Mouse (Mus musculus): ENCODE data around the gene Capza1.
A peak's percentile ranks its signal among the peaks of the same experiment; 100 is the strongest.
"Not testable (repeated sequence)": the region's sequence is repeated elsewhere in the genome, so short reads cannot be mapped to it uniquely, and the experiment has no call there.

Capza1 gene

DNA sequence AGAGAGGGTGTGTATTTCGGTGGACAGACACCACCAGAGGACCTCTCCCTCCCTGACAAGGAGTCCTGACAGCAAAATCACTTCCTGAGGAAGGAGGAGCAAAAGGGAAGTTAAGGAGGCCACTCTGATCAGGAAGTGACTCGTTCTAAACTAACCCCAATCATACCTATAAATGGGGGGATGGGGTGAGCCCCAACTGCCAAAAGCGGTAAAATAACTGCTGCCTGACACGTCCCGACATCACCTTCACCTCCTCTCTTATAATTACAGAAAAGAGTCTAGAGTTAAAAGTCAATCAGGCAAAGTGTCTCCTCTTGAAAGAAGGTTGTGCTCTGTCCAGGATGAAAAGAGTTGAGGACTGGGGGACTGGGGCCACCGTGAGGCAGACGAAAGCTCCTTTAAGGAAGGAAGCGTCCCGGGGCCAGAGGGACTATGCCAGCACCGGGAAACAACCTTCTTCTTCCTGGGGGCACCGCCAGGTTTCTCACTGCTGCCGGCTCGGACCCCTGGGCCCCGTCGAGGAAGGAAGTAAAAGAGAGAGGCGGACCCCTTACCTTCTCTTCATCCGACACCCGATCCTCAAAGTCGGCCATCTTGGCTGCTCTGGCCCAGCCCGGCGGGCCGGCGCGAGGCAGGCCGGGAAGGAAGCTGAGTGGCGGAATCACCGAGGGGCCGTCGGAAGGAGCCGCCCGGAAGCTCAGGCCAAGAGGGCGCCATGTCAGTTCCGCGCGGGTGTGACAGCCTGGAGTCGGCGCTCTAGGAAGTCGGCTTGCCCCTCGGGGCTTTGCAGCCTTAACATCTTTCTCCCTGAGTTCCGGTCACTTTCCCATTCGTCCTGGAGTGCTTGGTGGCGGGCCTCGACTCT, at the start of gene Capza1, which contains the start of gene St7l:
Capza1 (minus strand) TSS at position 720 of the 865 bp plus-strand sequence.
St7l (plus strand) TSS at position 220 of the 865 bp plus-strand sequence.
- peak; percentile 93 for DNase-seq (ENCODE audit: low read depth)

DNA sequence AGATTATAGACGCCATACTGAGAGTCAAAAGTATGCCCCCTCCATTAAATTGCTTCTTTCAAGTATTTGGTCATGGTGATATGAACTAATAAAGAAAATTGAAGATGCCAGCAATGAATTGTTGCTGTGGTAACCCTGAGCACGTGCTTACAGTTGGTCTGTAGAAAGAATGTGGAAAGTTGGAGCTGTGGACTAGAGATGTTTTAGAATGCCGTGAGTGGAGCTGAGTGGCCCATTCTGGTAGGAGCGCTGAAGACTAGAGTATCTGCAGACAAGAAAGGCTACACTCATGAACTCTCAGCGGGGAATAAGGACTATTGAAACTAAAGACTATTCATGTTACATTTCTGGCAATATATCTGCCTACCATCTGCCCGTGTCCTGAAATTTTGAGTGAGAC, 44.9 kb upstream of the Capza1 start:
- DNase-seq (ENCODE audit: low read depth): no peak

DNA sequence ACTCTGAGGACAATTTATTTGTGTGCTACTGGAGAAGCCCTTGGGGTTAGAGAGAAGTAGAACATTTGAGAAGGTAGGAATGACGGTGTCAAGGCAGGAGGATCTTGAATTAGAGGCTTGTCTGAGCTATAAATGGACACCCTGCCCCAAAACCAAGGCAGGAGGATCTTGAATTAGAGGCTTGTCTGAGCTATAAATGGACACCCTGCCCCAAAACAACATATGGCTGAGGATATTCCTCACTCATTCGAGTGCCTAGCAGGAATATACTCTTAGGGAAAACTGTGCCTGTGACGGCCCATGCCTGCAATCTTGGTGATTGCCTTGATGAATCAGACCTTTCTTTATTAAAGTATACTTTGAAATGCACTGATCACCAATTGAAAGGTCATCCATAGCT, 41.7 kb upstream of the Capza1 start:
- DNase-seq (ENCODE audit: low read depth): no peak

DNA sequence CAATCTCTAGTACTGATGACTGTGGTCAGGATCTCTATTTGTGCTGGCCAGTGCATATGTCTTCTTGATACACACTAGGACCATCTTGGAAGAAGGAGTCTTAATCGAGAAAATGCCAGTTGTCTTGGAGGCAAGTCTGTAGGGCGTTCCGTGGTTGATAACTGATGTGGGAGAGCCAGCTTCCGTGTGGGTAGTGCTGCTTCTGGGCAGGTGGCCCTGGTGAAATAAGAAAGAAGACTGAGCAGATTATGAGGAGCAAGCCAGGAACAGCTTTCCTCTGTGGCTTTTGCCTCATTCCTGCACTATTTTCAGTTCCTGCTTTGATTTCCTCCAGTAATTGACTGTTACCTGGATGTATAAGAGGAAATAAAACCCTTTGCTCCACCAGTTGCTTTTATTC, 41.1 kb upstream of the Capza1 start:
- no peak for DNase-seq (ENCODE audit: low read depth)

DNA sequence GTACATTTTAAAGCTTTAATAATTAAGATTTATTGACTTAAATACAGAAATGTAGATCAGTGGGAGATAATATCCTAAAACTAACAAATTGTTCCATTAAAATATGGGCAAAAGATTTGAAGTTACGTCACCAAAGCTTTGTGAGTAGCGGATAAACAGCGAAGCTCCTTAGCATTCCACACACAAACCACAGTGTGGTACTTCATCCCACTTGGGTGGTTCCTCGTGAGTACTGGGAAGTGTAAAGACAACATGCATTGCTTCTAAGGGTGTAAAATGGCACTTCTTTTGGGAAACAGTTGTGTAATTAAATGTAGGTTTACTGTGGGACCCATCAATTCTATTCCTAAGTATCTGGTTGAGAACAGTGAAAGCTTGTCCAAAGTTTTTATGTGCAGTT, 36.8 kb upstream of the Capza1 start:
- DNase-seq (ENCODE audit: low read depth): no peak

DNA sequence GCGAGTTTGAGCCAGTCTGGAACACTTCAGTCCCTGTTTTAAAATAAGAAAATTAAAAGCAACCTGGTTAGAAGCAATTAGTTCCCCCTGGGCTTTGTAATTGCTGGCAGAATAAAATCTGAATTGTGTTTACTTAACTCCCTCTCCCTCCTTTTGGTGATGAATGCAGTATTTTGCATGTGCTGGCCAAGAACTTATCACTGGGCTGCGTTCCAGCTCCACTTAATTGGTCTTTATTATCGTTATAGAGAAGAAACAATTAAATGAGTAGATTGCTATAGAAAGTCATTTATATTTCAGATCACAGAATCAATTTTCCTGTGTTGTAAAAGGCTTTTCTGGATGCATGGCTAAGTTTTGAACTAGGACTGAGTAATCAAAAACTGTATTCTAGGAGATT, 31.8 kb upstream of the Capza1 start:
- DNase-seq (ENCODE audit: low read depth): no peak

DNA sequence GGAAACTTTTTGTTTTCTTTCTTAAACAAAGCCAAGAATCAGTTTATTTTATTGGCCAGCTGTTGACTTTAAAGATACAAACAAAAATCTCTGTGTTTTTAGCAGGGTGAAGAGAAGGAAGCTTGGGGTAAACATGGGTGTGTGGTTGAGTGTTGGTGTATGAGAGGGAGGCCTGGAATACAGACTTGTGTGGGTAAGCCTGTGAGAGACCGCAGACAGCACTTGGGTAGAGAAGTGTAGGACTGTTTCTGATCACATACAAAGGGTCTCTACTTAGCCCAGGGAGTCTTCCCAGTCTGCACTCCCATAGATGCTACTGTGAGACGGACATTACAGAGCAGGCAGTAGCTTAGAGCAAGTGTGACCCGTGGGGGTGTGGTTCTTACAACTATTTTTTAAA, 24.3 kb upstream of the Capza1 start:
- no peak for DNase-seq (ENCODE audit: low read depth)

DNA sequence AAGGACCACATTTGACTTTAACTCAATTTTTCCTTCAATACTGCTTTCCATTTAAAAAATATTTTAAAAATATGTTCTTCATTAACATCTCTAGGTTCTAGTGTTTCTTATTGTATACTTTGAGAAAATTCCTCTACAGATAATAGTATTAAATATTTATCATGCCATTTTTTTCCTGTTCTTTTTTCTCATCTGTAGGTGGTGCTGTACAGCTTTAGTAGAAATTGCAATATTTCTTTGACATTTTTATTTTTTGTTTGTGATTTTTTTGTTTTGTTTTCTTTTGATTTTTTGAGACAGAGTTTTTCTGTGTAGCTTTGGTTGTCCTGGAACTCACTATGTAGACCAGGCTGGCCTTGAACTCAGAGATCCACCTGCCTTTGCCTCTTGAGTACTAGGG, 5.3 kb upstream of the Capza1 start:
- peak; percentile 13 for DNase-seq (ENCODE audit: low read depth)

DNA sequence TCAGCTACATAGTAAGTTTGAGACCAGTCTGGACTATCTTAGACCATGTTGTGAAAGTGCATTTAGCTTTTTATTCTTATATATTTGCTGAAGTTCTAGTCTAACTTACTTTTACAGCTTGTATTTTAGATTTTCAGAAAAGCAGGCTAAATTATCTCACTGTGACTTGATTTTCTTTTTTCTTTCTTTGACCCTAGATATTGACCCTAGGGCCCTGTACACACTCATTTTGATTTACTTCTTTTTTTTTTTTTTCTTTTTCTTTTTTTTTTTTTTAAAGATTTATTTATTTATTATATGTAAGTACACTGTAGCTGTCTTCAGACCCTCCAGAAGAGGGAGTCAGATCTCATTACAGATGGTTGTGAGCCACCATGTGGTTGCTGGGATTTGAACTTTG, 2.4 kb upstream of the Capza1 start:
- DNase-seq (ENCODE audit: low read depth): not testable (repeated sequence)

DNA sequence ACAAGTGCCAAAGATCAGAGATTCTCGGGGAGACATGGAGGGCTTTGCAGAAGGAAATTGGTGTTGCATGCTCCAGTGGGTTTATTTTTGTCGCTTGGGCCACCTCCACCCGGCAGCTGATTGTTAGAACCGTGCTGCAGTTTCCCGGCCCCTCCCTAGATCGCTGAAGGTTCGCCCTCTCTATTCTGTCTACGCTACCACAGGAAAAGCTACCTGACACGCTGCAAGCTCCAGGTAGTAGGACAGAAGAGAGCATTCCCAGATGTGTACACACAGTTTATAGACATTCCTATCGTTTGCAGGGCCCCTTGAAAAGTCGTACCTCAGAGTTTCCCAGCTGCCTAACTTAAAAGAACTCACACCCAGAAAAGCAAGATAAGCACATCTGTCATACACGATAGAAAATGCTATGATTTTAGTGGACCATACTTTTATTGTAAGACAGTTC, 1.1 kb upstream of the Capza1 start:
- DNase-seq (ENCODE audit: low read depth): no peak

DNA sequence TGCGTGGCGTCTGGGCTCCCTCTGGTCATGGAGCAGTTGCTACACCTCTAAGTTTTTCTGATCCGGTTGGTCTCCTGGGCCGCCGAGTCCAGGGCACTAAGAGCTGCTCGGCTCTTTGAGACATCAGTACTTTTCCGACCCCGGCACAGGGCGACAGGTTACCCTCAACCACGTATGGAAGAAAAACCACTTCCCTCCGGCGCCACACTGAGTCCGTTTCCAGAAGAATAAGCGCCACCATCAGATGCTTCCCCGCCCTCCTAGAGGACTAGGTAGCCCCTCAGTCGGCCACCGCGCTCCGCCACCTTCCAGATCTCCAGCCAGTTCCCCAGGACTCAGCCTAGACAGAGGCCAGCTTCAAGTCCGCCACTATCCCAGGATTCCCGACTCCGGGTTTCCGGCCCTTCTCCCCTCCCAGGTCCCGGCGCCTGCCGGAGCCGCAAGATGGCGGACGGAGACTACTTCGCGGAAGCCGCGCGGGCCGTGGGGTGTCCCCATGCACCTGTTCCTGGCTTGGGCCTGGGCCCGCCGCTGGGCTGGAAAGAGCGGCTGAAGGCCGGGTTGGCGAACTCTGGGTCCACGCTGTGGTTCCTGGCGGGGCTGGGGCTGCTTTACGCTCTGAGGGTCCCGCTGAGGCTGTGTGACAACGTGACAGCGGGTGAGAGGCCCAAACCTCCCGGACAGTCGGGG, 491 bp upstream of the Capza1 start:
- peak; percentile 92 for DNase-seq (ENCODE audit: low read depth)

DNA sequence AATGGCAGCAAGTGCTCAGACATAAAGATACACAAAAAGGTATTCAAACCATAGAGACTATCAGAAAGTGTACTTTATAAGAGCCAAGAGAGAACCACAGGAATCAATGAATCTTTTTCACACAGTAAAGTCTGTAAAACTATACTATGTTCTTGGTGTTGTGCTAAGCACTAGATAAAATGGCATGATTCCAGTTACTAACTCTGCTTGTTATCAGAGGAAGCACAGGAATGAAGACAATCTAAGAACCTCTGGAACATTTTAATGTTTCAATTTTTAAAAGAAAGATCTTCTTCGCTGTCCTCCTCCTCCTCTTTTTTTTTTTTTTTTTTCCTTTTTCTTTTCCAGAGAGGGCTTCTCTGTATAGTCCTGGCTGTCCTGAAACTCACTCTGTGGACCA, 5.7 kb downstream of the Capza1 start:
- DNase-seq (ENCODE audit: low read depth): no peak

DNA sequence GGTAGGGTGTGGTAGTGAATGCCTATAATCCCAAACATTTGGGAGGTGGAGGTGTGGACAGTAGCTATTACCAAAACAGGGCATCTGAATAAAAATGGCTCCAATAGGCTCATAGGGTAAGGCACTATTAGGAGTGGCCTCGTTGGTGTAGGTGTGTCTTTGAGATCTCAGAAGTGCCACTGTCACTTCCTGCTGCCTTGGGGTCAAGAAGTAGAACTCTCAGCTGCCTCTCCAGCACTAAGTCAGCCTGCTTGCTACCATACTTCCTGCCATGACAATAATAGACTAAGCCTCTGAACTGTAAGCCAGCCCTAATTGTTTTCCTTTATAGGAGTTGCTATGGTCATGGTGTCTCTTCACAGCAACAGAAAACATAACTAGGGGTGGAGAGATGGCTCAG, 8.2 kb downstream of the Capza1 start:
- no peak for DNase-seq (ENCODE audit: low read depth)

DNA sequence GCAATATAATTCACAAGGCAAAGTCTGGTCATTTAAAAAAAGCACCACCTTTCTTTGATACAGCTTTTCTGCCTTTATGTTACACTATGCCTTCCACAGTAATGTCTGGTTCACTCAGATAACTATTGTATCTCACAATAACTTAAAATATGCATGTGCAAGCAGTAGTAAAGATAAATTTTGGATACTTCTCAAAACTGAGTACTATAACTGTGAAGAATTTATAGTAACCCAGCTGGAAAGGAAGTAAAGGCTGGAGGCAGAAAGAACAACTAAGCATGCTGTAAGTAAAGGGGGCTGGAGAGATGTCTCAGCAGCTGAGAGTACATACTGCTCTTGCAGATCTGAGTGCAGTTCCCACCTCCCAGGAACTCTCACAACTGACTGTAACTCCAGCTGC, 9.4 kb downstream of the Capza1 start:
- DNase-seq (ENCODE audit: low read depth): no peak

DNA sequence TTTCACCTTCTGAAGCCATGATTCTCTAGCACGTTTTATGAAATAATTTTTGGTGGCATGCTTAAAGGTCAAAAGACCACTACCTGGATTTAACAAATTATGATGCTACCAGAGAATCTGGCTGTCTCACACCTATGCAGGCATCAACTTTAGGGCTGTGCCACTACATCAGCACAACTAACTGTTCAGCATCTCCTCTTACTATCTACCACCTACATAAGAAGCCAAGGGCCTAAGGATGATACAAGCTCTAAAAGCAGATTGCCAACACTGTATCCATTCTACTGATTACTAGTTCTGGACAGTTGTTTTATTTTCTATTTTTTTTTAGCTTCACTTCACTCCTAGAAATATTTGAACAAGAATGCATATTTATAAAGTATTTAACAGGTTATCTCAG, 9.8 kb downstream of the Capza1 start:
- DNase-seq (ENCODE audit: low read depth): no peak

DNA sequence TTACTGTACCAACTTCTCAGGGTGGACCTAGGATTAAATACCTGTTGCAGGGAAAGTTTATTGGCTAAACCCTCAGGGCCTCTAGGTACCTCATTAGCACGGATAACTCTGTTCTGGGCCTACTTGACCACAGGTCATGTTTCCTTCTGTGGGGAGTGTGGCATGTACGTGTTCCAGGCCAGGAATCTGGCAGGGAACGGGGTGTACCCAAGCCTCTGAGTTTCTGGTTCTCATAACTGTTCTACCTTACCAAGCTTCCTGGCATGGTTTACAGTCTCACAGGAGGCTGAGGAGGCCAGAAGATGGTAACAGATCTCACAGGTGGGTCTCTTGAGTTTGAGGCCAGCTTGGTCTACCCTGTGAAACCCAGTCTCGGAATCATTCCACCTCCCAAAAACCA, 17.7 kb downstream of the Capza1 start:
- no peak for DNase-seq (ENCODE audit: low read depth)

DNA sequence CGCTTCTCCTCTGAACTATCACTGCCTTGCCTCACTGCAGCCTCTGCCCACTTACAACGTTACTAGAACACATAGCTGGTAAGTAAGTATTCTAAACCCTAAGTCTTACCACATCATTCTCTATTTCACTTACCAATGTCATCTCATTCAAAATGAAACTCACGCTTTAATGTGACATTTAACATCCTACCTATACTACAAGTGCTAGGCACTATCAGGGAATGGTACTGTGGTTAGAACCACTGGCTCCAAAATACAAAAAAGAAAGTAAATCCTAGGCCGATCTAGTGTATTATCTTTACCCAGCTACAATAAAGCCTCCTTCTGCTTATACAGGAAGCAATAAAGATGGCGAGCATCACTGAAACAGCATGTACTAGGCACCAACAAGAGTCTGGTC, 23.3 kb downstream of the Capza1 start:
- no peak for DNase-seq (ENCODE audit: low read depth)

DNA sequence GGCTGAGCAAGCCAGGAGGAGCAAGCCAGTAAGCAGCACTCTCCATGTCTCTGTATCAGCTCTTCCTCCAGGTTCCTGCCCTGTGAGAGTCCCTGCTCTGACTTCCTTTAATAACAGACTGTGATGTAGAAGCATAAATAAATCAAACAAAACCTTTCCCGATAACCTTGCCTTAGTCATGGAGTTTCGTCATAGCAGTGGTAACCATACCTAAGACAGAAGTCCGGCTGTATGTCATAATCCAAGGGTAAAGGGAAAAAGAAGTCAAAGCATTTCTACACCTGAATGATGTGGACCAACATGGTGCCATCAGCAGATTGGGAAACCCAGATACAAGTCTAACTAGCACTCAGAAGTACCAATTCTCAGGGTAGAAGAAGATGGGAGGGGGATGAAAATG, 28.5 kb downstream of the Capza1 start:
- DNase-seq (ENCODE audit: low read depth): no peak

DNA sequence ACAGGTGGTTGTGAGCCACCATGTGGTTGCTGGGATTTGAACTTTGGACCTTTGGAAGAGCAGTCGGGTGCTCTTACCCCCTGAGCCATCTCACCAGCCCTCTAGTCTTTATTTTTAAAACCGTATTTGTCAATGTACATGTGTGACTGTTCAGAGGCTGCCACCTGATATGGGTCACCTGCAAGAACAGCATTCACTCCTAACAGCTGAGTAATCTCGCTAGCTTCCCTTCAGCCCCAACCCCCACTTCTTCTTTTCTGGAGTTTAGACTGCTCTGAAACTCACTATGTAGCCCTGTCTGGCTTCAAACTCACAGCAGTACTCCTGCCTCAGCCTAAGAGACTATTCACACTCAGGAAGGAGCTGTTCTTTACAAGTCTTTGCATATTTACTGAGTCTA, 41.9 kb downstream of the Capza1 start:
- no peak for DNase-seq (ENCODE audit: low read depth)

DNA sequence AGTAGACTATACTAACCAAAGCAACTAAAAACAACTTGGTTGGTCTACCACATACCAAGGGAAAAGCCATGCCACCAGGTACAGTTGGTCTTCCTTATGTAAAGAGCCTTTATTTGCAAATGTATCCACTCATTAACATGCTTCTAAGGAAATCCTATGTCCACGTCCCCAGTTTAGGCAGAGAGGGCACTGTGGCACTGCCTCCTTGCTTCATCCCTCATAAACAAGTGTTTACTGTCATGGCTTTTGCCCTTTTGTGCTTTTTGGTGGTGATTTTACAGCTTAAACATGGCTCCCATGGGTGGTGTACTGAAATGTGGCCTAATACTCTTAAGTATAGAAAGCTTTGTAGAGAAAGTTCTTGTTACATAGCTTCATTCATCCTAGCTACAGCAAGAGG, 43.9 kb downstream of the Capza1 start:
- DNase-seq (ENCODE audit: low read depth): no peak

DNA sequence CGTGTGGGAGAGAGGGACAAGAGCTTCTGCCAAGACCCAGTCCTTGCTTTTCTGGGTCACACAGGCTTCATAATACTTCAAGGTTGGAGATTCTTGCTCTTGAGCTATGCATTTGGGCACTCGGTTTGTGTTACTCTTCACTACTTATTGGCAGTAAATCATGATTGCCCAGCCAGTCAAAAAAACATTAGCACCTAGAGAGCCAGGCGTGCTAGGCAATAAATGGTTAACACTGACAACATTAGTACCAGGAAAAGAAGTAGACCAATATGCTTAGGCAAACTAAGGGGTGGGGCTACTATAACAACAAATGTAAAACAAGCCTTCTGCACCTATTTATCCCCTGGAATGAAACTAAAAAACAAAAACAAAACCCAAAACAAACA, 45.6 kb downstream of the Capza1 start:
- no peak for DNase-seq (ENCODE audit: low read depth)

DNA sequence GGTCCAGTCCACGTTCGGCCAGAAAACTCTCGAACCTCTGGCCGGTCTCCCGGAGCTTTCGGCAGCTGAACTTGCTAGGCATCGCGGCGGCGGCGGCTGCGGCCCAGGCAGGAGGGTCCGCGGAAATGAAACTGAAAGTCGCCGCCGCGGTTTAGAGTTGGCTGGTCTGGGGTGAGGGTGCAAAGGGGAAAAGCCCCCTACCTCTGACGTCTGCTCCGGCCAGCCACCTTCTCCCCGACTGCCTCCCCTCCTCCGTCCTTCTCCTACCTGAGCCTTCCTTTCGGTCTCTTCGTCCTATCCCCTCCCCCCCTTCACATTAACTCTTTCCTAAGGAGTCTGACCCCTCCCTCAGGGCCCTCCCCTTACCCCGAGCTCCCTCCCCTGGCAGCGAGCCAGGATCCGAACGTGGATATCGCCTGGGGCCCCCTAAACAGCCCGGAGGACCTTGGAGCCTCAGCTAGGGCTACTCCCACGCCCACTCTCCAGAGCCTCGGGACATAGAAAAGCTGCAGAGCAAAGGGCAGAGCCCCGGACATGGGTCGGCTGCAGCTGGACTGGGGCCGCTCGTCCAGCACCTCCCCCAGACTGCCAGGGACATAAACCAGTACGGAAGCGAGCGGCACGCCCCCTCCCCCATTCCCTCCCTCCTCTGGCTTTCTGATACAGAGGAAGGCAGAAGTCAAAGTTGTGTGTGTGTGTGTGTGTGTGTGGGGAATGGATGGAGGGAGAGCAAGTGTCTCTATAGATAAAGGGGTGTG, 46.1 kb downstream of the Capza1 start, which contains the start of gene Mov10:
Mov10 (minus strand) TSS at position 573 of the 758 bp plus-strand sequence.
- DNase-seq (ENCODE audit: low read depth): peak; percentile 86

All from NIH3T3 (cell line).